Comparison of ENCODE assay signal across 8 mouse cellular contexts in genomic region chr1:60158411-60158810, GRCm38 (mm10). TPM values are rescaled to one million over a fixed set of nuclear protein-coding genes. Genes with fewer than 3 reads are reported as not detected.
DNase-seq lines count a peak whose midpoint lies in the region; ATAC-seq and TF ChIP-seq lines count a peak whose summit lies in the region.

No protein-coding gene starts in this region.

- DNase-seq in kidney, adult 2 months: peak; percentile 68
- DNase-seq in CD4-positive helper T cell, adult 2 months (ENCODE audit: low read depth, low spot score): peak; percentile 82
- DNase-seq in adrenal gland, postnatal 14 days: peak; percentile 79
- DNase-seq in gastrocnemius, postnatal 10 days: peak; percentile 52
- peak; percentile 63 for DNase-seq in limb, embryonic 11.5 days (ENCODE audit: low spot score)
- DNase-seq in spleen, adult 18-20 months: peak; percentile 13 to 55
- no peak for DNase-seq in left cerebral cortex, adult 11 months (ENCODE audit: low spot score)

- H3K27ac ChIP-seq in kidney, adult 2 months (ENCODE audit: insufficient read depth, low read depth, low read length): no peak overlapping the region
- no peak overlapping the region for H3K27ac ChIP-seq in kidney, embryonic 14.5 days (ENCODE audit: low read depth, low read length)
- H3K27ac ChIP-seq in limb, embryonic 11.5 days (replicated peaks; ENCODE audit: low read depth, low read length): no peak overlapping the region

- no peaks in the 10 kb centered on the region for H3K4me1 ChIP-seq in kidney, adult 2 months (ENCODE audit: control insufficient read depth, insufficient read depth, low read length)
- H3K4me1 ChIP-seq in kidney, embryonic 14.5 days (ENCODE audit: control insufficient read depth, insufficient read depth, low read length): no peaks in the 10 kb centered on the region
- no peaks in the 10 kb centered on the region for H3K4me1 ChIP-seq in limb, embryonic 11.5 days (ENCODE audit: control insufficient read depth, insufficient read depth, low read length)

- TF ChIP-seq POLR2A in kidney, adult 2 months (IDR thresholded peaks at IDR 0.05; ENCODE audit: low read depth, low read length): no peak

- TF ChIP-seq CTCF in kidney, adult 2 months (conservative IDR thresholded peaks at IDR 0.05; ENCODE audit: insufficient read depth, insufficient read length, low read depth, low read length): peak; percentile 75

- H3K9me3 ChIP-seq in kidney, embryonic 14.5 days (ENCODE audit: control insufficient read depth, low read length): no peaks in the 10 kb centered on the region
- no peaks in the 10 kb centered on the region for H3K9me3 ChIP-seq in limb, embryonic 11.5 days (ENCODE audit: control insufficient read depth, low read length)

- H3K4me3 ChIP-seq in kidney, adult 2 months (ENCODE audit: insufficient read depth, low read depth, low read length): no peak overlapping the region
- H3K4me3 ChIP-seq in kidney, embryonic 14.5 days (ENCODE audit: low read length): no peak overlapping the region
- H3K4me3 ChIP-seq in limb, embryonic 11.5 days (ENCODE audit: low read depth, low read length): no peak overlapping the region

- H3K9ac ChIP-seq in kidney, embryonic 14.5 days (ENCODE audit: low read depth, low read length): no peak overlapping the region
- H3K9ac ChIP-seq in limb, embryonic 11.5 days (ENCODE audit: low read length): no peak overlapping the region

- H3K27me3 ChIP-seq in kidney, adult 2 months (replicated peaks; ENCODE audit: control insufficient read depth, insufficient read depth, low read length): no peaks in the 10 kb centered on the region
- H3K27me3 ChIP-seq in kidney, embryonic 14.5 days (ENCODE audit: control insufficient read depth, insufficient read depth, low read length): no peaks in the 10 kb centered on the region
- H3K27me3 ChIP-seq in limb, embryonic 11.5 days (ENCODE audit: control insufficient read depth, insufficient read depth, low read length): no peaks in the 10 kb centered on the region

- WGBS in kidney, adult 2 months: 44% methylated on average over 3 of the region's 3 CpGs
- WGBS in kidney, embryonic 14.5 days: 39% methylated on average over 3 of the region's 3 CpGs
- WGBS in limb, embryonic 11.5 days: 40% methylated on average over 3 of the region's 3 CpGs

- no peak overlapping the region for H3K4me2 ChIP-seq in kidney, embryonic 14.5 days (replicated peaks; ENCODE audit: low read depth, low read length)
- no peak overlapping the region for H3K4me2 ChIP-seq in limb, embryonic 11.5 days (ENCODE audit: low read depth, severe bottlenecking)

- H3K36me3 ChIP-seq in kidney, adult 2 months (ENCODE audit: control insufficient read depth, insufficient read depth, low read length): no peaks in the 10 kb centered on the region
- H3K36me3 ChIP-seq in kidney, embryonic 14.5 days (ENCODE audit: control insufficient read depth, insufficient read depth, low read length): no peaks in the 10 kb centered on the region
- no peaks in the 10 kb centered on the region for H3K36me3 ChIP-seq in limb, embryonic 11.5 days (ENCODE audit: control insufficient read depth, insufficient read depth, low read length)

- ATAC-seq in kidney, embryonic 14.5 days (ENCODE audit: low FRiP score, low TSS enrichment): no peak; the same call in 1 of the 2 replicates
- no peak for ATAC-seq in limb, embryonic 11.5 days (ENCODE audit: insufficient number of reproducible peaks, low FRiP score, low TSS enrichment, low read depth)

RNA-seq across cellular contexts. Expression of gene Nbeal1, which starts 22.0 kb away (rescaled TPM):
- 3.0 and 3.6 TPM in 2 replicates for polyA plus RNA-seq in kidney, adult 2 months (2012; rRNA removed)
- polyA plus RNA-seq in kidney, embryonic 14.5 days (2014; fragmentation: Nextera tagmentation; extraction: Ambion mirVana): 10.7 and 13.1 TPM in 2 replicates
- 45.8 and 47.7 TPM in 2 replicates for total RNA-seq in adrenal gland, postnatal 14 days (2021)
- 10 to 100 TPM; 22.4 to 32.3 TPM for total RNA-seq in gastrocnemius, postnatal 10 days (2021)
- polyA plus RNA-seq in limb, embryonic 11.5 days (2014; fragmentation: Nextera tagmentation; extraction: Ambion mirVana): 6.9 and 7.2 TPM in 2 replicates

RNA-seq across cellular contexts. Expression of gene Wdr12, which starts 60.0 kb away (rescaled TPM):
- 4.6 and 7.0 TPM in 2 replicates for polyA plus RNA-seq in kidney, adult 2 months (2012; rRNA removed)
- 68.3 and 69.5 TPM in 2 replicates for polyA plus RNA-seq in kidney, embryonic 14.5 days (2014; fragmentation: Nextera tagmentation; extraction: Ambion mirVana)
- 18.5 and 25.7 TPM in 2 replicates for total RNA-seq in adrenal gland, postnatal 14 days (2021)
- 10 to 100 TPM; 13.4 to 14.2 TPM for total RNA-seq in gastrocnemius, postnatal 10 days (2021)
- polyA plus RNA-seq in limb, embryonic 11.5 days (2014; fragmentation: Nextera tagmentation; extraction: Ambion mirVana): 52.3 and 53.8 TPM in 2 replicates
